Mouse (Mus musculus) stomach, postnatal 0 days (tissue): ENCODE measurements at regions not wholly inside any gene's neighbourhood (a gene's known extent, or its start where the extent isn't known, plus 50 kb on each side); places are given as distances from the start of the nearest gene placed in this dataset.

ENCODE experiments used
- CTCF ChIP-seq: IDR thresholded peaks from 2 replicates; pipeline ENCODE4 v1.5.1; 2016; ENCODE audit warnings: antibody characterized with exemption, low read depth, mild to moderate bottlenecking, moderate library complexity
- EP300 ChIP-seq: optimal IDR thresholded peaks from 2 replicates; pipeline ENCODE3; 2016; ENCODE audit warnings: antibody characterized with exemption

DNA sequence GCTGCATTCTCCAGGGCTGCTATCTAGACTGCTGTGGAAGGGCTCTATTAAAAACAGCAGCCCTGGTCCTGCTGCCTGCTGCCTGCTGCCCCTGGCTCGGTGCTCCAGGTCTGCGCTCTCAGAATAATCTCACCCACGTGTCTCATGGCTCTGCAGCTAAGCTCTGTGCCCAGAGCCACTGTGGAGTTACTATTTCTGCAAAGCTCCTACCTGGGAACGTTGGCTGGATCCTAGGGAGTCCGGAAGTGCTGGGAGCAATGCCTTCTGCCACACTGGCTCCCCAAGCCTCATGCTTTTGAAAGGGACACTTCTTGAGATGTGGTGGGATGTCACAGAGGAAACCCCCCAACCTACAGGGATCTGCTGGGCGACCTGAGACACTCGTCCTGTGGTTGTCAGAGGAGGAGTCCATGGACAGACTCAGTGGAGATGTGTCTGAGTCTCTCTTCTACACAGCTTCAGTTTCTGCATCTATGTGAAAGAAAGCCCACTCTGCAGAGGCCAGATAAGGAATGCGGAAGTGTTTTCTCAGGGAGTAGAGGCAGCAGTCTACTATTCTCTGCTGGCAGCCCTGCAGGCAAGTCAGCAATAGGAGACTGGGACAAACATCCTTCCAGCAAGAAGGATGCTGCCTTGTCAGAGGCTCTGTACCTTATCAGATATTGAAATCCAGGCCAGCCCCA, 63.0 kb upstream of the Kazn start:
- TF ChIP-seq CTCF (no peak), EP300 (no peak)
